In genomic region chr11:44892814-44893521, GRCm38 (mm10) we compare ENCODE assay signal across 8 mouse cellular contexts.
A peak's percentile ranks its signal among the peaks of the same experiment; 100 is the strongest.
DNase-seq lines count a peak whose midpoint lies in the region; ATAC-seq and TF ChIP-seq lines count a peak whose summit lies in the region.

No protein-coding gene starts in this region.

- H3K9ac ChIP-seq in intestine, embryonic 16.5 days (ENCODE audit: low read depth, low read length) = no peak overlapping the region

- H3K4me2 ChIP-seq in intestine, embryonic 16.5 days (ENCODE audit: low read depth, low read length) = no peak overlapping the region

- no peaks in the 10 kb centered on the region for H3K36me3 ChIP-seq in small intestine, adult 2 months (ENCODE audit: control insufficient read depth, insufficient read depth, low read length)
- H3K36me3 ChIP-seq in intestine, embryonic 16.5 days (ENCODE audit: control insufficient read depth, insufficient read depth, low read length) = no peaks in the 10 kb centered on the region

- peak; percentile 79 for ATAC-seq in inflammation-experienced regulatory T-cells, adult 6 months
- ATAC-seq in intestine, embryonic 16.5 days = no peak

- H3K27ac ChIP-seq in small intestine, adult 2 months (ENCODE audit: insufficient read depth, low read depth, low read length) = no peak overlapping the region
- H3K27ac ChIP-seq in intestine, embryonic 16.5 days (ENCODE audit: low read length) = no peak overlapping the region

- TF ChIP-seq CTCF in small intestine, adult 2 months (IDR thresholded peaks at IDR 0.05; ENCODE audit: extremely low read depth, insufficient read length, insufficient replicate concordance, low read depth, low read length) = no peak

- no peaks in the 10 kb centered on the region for H3K27me3 ChIP-seq in small intestine, adult 2 months (ENCODE audit: control insufficient read depth, insufficient read depth, low read length)
- H3K27me3 ChIP-seq in intestine, embryonic 16.5 days (replicated peaks; ENCODE audit: control insufficient read depth, insufficient read depth, low read length) = no peaks in the 10 kb centered on the region

- H3K4me3 ChIP-seq in small intestine, adult 2 months (ENCODE audit: low read depth, low read length) = peak overlapping the region; percentile 24
- H3K4me3 ChIP-seq in intestine, embryonic 16.5 days (ENCODE audit: low read length) = no peak overlapping the region

- H3K4me1 ChIP-seq in small intestine, adult 2 months (ENCODE audit: control insufficient read depth, insufficient read depth, insufficient read length, low read length) = no peaks in the 10 kb centered on the region
- H3K4me1 ChIP-seq in intestine, embryonic 16.5 days (ENCODE audit: control insufficient read depth, insufficient read depth, low read length) = no peaks in the 10 kb centered on the region

- 58% methylated on average over 18 of the region's 18 CpGs for WGBS in small intestine, adult 2 months
- 64% methylated on average over 18 of the region's 18 CpGs for WGBS in intestine, embryonic 16.5 days

- peak; percentile 29 for DNase-seq in adrenal gland, adult 2 months
- DNase-seq in adrenal gland, adult 18-20 months (ENCODE audit: low spot score in 2 of 2) = no peak
- peak; percentile 49 for DNase-seq in embryo, embryonic 11 days
- peak; percentile 49 for DNase-seq in lung, postnatal 36 days
- no peak for DNase-seq in layer of hippocampus, adult 18-20 months (ENCODE audit: low spot score in 2 of 2)

- no peaks in the 10 kb centered on the region for H3K9me3 ChIP-seq in intestine, embryonic 16.5 days (ENCODE audit: control insufficient read depth, low read length)

- no peak for TF ChIP-seq POLR2A in small intestine, adult 2 months (IDR thresholded peaks at IDR 0.05; ENCODE audit: low read depth, low read length)

Comparison
In these comparisons a context has a peak if more than half of its experiments do, and no peak if none do; other contexts are left out.
1. DNase-seq: peak in adrenal gland, adult 2 months (single experiment), embryo, embryonic 11 days (single experiment) and lung, postnatal 36 days (single experiment); none in adrenal gland, adult 18-20 months (0 of 2) and layer of hippocampus, adult 18-20 months (0 of 2).